Mouse (Mus musculus) retina, adult 2 months (tissue): ENCODE data around the gene Dnajb13.
A peak's percentile ranks its signal among the peaks of the same experiment; 100 is the strongest.

Experiments
- DNase-seq: peaks from one replicate; pipeline ENCODE4 v3.0.0-alpha.2; 2012; ENCODE audit warnings: low read depth, low spot score

The Dnajb13 gene

DNA sequence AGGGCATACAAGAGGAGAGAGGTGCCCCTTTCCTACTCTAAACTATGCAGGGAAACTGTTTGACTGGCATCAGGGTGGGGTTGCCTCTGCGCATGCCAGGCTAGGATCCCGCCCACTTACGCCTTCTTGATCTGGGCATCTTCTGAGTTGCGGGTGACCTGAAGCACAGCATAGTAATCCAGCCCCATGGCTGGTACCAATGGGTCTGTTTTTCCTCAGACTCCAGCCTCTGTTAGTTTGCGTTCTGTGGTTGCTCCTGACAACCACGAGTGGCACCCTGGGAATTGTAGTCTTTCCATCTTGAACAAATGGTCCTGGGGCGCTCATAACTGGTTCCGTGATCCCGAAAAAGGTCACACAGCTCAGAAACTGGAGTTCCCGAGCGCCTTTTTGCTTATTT, at the start of gene Dnajb13:
Dnajb13 (minus strand) TSS at position 388 of the 400 bp plus-strand sequence.
- DNase-seq = no peak

DNA sequence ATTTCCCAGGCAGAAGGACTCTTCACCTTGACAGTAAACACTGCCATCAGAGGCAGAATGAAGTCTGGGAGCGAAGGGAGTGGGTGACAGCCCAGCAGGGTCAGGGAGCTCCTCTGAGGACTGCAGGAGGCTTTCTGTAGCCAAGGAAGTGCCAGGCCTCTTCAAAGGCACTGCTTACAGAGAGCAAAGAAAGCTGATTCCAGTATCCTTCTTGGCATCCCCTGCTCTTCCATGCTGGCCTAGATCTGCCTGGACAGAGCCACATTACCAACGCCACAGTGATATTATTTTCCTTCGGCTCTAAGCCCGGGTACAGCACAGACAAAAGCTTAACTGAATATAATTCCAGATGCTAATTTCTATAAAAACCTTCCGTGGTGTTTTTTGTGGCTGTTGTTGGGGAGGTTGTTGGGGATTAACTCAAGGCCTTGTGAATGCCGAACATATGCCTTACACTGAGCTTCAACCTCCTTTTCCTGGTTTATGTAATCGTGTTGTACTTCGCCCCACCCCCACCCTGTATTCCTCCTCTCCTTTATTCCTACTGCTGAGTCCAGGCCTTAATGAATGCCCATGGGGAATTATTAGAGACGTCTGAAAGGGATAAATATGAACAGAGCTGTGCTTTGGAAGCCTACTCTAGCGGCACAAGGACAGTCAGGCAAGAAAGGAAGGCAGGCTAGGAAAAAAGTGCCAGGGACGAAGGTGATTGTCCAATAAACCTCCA, 47.3 kb upstream of the Dnajb13 start:
- no peak for DNase-seq

DNA sequence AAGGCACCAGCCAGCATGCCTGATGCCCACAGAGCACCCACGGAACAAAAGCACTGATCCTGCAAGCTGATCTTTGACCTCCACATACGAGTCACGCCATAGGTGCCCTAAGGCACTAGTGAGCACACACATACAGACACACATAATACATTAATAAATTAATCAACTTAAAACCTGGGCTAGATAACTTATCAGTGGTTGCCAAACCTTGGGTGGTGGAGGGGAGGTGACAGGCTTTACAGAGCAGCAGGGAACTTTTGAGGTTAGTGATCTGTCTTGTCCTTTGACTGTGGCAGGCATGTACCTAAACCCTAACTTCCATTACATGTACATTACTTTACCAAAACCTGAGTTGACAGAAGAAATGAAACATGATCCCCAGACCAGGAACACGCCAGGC, 44.6 kb upstream of the Dnajb13 start:
- no peak for DNase-seq

DNA sequence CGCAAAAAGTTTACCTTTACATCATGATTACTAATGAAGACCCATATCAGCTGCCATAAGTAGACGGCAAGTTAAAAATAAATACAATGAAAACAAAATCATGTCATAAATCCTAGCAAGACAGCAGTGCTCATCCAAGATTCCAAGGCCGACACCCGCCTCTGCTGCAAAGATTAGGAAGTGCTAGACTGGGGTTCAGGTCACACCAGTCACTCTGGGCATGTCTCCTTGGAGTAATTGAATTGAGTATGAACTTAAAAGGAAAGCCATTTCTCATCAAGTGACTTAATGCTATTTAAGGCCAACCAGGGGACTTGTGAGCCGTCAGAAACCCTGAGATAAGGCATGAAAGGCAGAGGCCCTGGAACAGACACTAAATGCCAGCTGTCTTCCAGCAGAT, 42.5 kb upstream of the Dnajb13 start:
- no peak for DNase-seq

DNA sequence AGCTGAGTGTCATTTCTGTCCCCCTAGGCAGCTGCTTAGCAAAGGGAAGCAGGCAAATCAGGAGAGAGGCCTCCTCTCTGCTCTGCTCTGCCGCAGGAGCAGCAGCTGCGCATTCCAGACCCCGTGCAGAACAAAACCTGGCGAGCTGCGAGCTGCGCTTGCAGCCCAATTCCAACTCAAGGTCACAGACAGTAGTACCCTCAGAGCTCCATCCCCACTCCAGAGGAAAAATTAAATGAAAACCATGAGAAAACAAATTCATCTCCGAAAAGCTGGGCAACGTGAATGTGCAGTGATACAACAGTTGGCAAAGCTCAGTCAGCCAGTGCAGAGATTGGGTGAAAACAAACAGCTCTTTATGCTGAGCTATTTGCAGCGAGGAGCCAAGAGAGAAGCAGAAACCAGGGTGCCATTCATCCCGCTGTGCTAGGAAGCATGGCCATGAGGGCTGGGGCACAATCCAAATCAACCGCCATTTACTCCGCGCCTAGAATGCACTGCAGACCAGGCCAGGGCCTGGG, 40.7 kb upstream of the Dnajb13 start:
- no peak for DNase-seq

DNA sequence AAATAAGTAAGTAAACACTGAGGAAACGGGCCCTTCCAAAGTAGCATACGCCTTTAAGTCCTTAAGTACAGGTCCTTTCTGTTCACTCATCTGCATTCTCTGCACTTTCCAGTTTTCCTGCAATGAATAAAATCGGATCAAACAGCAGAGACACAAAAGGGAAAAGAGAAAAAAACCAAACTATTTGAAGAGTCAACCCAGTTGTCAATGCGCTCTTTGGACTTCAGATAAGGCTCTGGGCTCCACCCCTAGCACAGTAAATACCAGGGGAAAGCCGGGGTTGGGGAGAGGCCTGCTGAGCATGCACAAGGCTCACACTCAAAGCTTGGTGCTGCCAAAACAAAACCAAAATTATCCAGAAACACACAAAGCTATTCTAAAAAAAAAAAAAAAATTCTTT, 40.2 kb upstream of the Dnajb13 start:
- no peak for DNase-seq

DNA sequence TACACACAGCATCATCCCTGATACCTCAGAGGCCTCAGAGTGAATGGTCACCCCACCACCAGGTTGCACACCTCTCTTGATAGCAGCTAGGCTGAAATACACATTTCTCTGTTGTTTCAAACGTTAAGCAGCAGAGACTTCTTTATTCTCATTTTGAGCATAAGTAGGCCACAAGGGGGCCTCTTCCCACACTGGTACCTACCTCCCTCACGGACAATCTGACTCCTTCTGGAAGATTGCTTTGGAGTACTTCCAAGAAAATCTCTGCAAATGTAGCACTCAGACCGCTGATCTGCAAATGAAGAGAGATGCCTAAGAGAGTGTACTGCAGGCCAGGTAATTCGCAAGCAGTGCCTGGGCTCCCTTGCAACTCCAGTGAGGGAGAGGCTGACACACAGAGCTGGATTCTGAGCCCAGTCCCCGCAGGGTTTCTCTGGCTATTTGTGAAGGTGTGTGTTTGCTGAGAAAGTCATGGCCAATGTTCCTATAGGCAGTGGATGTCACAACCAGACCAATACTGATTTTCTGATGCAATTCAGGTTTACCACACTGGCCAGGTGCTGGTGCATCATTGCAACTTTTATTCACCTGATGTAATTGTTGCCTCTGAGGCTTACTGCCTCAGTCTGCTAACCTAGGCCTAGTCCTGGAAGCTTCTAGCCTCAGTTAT, 35.7 kb upstream of the Dnajb13 start:
- DNase-seq = no peak

DNA sequence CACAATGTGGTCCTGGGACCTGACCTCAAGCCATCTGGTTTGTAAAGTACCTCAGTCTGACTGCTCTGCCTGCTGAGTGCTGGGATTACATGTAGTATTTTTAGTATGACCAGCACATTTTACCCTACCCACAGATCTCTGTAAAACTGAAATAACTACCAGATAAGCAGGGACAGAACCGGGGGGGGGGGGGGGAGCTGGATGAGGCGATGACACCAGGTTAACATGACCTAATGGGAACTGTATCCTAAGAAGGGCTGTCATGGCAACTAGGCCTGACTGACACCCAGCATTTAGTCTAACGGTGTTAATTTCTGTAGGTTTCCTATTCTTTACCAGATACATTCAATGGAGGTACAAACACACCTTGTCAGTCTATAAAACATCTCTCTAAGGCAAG, 35.0 kb upstream of the Dnajb13 start:
- no peak for DNase-seq

DNA sequence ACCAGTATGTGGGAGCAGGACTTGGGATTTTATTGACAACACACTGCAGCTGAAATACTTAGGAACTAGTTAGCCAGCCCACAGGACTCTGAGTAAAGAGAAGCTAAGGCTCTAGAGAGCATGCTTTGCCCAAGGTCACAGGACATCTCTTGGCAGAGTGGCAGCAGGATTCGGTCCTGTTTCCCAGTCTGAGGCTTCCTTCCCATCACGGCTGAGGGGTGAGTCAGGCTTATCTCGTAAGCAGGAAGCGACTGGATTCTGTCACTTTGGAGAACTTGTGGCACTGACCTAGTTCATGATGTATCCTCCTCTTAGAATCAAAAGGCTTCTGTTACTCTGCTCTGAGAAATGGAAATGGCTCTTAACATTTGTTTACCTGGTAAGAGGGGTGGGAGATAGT, 32.9 kb upstream of the Dnajb13 start:
- DNase-seq = no peak

DNA sequence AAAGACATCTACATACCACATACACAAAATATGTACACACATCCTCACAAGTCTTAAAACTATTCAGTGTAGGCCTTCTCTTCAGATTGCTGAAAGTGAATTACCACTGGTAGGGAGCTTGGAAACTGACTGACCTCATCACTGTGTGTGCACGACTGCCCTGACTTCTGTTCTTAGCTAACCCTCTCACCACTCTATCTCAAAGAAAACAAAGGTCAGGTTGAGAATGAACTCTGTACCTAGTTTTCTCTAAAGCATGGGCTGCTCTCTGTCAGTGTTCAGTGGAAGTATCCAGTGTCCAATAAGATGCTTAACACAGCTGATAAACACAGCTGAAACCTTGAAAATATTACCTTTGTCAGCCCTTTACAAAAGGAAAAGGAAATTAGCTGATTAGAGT, 29.7 kb upstream of the Dnajb13 start:
- no peak for DNase-seq

DNA sequence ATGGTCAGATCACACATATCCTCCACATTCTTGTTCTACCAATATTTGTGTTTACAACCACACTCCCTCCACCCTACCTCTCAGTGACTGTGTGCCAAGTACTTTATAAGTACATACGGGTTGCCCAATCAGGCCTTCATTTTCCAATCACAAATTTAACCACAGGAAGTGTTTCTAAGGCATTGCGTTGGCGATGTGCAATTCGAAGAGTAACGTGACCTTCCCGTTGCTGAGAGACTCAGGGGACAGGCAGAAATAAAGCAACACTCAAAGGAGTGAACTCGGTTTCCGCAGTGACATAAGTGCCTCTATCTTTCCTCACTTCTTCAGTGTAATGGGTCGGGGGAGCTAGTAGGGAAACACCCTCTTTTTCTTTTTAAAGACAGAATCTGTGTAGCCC, 24.8 kb upstream of the Dnajb13 start:
- DNase-seq = no peak

DNA sequence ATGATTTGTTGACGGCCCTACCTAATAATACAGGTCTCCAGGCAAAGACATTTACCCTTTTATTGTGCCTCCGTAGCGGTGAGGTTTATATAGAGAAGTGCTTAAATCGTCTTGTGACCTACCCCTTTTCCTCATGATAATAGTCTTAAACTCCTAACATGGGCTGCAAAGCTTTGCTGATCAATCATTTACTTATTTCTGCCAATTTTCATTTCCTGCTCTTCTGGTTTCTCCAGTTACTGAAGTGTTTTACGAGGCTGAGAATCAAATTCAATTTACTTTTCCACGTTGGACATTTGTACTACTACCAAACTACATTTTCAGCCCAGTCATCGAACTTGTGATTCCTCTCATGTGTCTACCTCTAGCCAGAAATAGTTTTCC, 22.8 kb upstream of the Dnajb13 start:
- no peak for DNase-seq

DNA sequence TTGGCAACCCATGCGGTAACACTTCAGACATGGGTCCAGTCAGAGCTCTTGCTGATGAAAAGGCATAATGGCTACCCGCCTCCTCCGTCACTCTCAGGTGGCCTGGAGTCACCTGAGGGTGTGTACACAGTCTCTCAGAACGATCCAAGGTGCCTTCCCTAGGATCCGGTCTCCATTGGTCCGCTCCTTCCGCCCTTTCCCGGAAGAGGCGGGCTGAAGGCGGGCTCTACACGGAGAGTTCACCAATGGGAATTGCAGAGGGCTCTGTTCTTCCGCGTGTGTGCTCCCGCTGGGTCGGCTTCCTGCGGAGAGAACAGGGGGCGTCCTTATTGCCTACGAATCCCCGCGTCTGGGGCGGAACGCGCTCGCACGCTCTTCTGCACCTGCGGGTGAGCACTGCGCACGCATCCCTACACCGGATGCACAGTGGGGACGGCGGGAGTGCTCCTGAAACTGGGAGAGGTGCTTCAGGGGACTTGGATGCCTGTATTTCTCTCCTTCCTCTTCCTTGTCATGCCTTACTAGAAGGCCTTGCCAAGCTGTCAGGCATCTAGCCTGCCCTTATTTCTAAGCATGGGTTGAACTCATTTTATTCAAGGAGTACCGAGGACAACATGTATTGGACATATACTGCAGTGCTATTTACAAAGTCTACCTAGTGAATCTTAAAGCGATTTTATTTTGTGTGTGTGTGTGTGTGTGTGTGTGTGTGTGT, 22.2 kb upstream of the Dnajb13 start, which contains the start of gene Coa4:
Coa4 (plus strand) TSS at position 268 of the 715 bp plus-strand sequence.
- DNase-seq = peak; percentile 89

DNA sequence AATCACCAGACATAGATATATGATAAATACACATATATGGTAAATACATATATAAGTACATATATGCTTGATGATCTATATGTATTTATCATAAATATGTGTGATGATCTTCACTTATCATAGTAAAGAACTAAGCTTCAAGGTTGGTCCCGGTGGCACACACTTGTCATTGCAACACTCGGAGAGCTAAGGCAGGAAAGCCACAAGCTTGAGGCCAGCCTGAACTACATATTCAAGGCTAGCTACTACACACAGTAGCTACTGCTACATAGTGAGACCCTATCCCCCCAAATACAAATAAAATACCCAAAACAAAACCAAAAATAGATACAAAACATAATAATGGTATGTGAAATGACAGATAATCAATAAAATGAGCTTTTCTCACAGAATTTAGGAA, 21.1 kb upstream of the Dnajb13 start:
- no peak for DNase-seq

DNA sequence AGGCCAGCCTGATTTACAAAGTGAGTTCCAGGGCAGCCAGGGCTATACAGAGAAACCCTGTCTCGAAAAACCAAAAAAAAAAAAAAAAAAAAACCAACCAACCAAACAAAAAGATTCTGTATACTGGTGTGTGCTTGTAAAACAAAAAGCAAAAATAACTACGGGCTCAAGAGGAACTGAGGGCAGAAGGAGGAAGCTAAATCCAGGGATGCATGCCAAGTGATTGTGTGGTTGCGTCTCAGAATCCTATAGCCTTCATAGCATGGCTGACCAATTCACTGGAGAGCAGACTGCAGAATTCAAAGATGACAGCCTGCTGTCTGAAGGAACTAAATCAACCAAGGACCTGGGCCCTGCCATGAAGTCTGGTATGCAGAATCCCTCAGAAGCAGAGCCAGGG, 19.5 kb upstream of the Dnajb13 start:
- no peak for DNase-seq

DNA sequence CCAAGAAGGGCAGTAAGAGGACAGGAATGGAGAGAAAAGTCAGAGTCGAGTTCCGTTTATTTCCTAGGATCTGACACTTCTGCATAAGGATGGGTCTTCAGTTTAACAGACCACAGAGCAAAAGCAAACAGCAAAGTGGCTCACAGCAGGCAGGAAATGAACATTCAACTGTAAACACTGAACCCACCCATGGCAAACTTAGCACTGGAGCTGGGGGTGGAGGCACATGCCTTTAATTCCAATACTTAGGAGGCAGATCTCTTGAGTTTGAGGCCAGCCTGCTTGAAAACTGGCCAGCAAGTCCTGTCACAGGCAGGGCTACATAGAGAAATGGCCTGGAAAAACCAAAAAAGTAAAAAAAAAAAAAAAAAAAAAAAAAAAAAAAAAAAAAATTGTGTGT, 18.7 kb upstream of the Dnajb13 start:
- DNase-seq = no peak

DNA sequence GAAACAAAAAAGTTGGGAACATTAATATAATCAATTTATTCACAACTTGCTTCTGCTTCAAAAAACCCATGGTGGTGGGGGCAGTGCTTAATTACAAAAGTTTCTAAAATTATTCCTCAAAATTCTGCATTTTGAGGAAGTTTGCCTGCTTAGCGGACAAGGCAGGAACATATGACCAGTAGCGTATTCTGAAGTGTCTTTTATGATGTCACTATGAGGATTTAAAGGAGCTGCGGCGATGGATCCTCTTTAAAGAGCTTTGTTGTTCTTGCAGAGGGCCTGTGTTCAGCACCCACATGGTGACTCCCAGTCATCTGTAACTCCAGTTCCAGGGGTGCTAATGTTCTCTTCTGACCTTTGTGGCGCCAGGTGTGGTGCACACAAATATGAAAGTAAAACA, 16.0 kb upstream of the Dnajb13 start:
- DNase-seq = no peak

DNA sequence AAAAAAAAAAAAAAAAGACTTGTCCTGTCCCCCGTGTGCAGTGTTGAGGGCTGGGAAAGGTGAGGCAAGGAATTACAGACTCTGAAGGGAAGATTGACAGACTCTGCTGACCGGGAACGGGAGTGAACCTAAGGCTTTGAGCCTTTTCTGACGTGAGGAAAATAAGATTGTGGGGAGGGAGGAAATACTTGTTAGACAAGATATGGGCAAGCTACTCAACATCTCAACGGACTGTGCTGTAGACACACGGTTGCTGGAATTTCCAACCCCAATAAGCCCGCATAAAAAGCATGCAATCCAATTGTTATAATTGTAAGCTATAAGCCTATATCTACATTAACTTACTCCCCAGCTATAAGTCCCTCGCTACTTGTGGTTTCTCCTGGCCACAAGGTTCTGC, 9.9 kb upstream of the Dnajb13 start:
- DNase-seq = no peak

DNA sequence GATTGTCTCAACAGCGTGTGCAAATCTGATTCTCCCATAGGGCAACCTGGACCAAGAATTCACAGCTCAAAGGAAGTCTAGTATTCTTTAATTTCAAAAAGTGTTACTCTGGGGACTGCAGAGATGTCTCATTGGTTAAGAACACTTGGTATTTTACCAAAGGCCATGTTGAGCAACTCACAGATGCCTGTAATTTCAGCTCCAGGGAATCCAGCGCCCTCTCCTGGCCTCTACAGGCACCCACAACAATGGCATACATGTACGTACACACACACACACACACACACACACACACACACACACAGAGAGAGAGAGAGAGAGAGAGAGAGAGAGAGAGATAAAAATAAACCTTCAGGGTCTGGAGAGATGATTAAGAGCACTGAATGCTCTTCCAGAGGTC, 7.5 kb upstream of the Dnajb13 start:
- no peak for DNase-seq

DNA sequence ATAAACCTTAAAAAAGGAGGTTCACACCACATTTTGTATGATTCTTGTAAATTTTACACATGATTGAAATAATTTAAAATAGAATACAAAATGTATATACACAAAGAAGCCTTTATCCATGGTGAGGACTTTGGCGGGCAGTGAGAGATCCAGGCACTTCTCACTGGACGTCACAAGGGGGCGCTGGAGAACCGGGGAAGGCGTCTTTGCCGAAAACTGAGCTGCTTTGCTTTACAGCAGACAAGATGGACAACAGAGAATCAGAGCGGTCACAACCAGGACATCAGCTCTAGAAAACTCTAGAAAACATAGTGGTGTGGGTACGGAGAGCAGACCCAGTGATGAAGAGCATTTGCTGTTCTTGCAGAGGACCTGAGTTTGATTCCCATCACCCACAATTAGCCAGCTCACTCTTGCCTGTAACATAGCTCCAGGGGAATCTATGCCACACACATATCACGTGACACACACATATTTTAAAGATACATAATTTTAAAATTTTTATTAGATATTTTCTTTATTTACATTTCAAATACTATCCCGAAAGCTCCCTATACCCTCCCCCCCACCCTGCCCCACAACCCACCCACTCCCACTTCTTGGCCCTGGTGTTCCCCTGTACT, 6.0 kb upstream of the Dnajb13 start:
- DNase-seq = peak; percentile 59

DNA sequence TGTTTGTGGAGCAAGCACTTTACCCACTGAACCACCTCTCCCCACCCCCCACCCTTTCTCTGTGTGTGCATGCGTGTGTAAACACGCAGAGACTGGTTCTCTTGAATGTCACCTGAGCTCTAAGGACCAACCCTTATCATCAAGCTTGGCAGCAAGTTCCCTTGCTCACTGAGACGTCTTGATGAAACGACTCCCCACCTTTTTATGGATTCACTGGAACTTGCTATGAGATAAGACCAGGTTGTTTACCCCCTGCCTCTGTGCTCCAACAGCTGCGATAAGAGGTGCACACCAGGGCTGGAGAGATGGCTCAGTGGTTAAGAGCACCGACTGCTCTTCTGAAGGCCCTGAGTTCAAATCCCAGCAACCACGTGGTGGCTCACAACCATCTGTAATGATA, 5.4 kb upstream of the Dnajb13 start:
- DNase-seq = no peak

DNA sequence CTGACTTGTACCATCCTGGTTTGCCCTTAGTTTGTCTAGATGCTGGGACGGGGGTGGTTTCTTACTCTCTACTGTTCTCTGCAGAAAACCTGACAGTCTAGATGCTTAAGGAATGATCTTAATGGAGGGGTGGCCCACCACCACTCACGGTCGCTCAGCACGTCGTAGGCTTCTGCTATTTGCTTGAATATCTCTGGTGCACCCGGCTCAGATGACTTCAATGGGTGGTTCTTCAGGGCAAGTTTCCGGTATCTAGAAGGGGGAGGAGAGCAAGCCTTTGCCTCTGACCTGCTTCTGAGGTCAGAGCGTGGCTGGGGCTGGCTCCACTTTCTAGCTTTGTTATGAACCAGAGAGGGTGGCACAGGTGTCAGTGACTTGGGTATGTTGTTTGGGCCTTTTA, 3.2 kb downstream of the Dnajb13 start:
- no peak for DNase-seq
